Mouse (Mus musculus) liver, embryonic 14.5 days (tissue): ENCODE data around the gene She. TPM values are rescaled to one million over a fixed set of nuclear protein-coding genes. Genes with fewer than 3 reads are reported as not detected.

ENCODE experiments used
- ATAC-seq: fragments of 200-750 bp; cut with Nextera tagmentation; 2 replicates; pipeline ENCODE4 v1.8.0; 2017; ENCODE audit warnings: moderate number of reproducible peaks, mild to moderate bottlenecking, moderate library complexity; ENCODE audit not compliant: insufficient read depth
- DNase-seq, 3 experiments: peaks; one replicate each; pipeline ENCODE4 v3.0.0-alpha.2; 2012 to 2013; ENCODE audit warnings: low read depth in 3 of 3, low spot score in 3 of 3
- H3K27ac ChIP-seq: fragments of 300-500 bp; sonication (generic); 2 replicates; pipeline ENCODE4 v1.5.1; 2014; ENCODE audit warnings: moderate library complexity, mild to moderate bottlenecking, control low read depth, inconsistent platforms
- H3K27me3 ChIP-seq: fragments of 300-500 bp; sonication (generic); 2 replicates; pipeline ENCODE4 v1.6.1; 2014; ENCODE audit warnings: mild to moderate bottlenecking, low read length, moderate library complexity; ENCODE audit not compliant: control insufficient read depth, insufficient read depth
- H3K36me3 ChIP-seq: fragments of 300-500 bp; sonication (generic); replicated peaks from 2 replicates; pipeline ENCODE4 v1.6.1; 2014; ENCODE audit warnings: low read depth; ENCODE audit not compliant: control insufficient read depth, insufficient read depth
- H3K4me1 ChIP-seq, 2 experiments: fragments of 200-500 bp in 1 of 2; fragments of 300-500 bp in 1 of 2; sonication (generic) in 1 of 2; replicated peaks; 2 replicates each; pipeline ENCODE4 v1.6.1; 2012 to 2014; ENCODE audit warnings: antibody characterized with exemption in 1 of 2, inconsistent platforms in 1 of 2, low read length in 1 of 2; ENCODE audit not compliant: control insufficient read depth in 2 of 2, insufficient read depth in 2 of 2
- H3K4me2 ChIP-seq: fragments of 300-500 bp; sonication (generic); 2 replicates; pipeline ENCODE4 v1.6.1; 2014; ENCODE audit warnings: low read depth, mild to moderate bottlenecking, control low read depth, moderate library complexity
- H3K4me3 ChIP-seq, 2 experiments: fragments of 200-500 bp in 1 of 2; fragments of 300-500 bp in 1 of 2; sonication (generic) in 1 of 2; 2 replicates each; pipeline ENCODE4 v1.5.1; 2012 to 2014; ENCODE audit warnings: low read depth in 2 of 2, low read length in 2 of 2, mild to moderate bottlenecking in 2 of 2, control low read depth in 1 of 2, inconsistent platforms in 1 of 2, moderate library complexity in 1 of 2; ENCODE audit not compliant: insufficient read depth in 1 of 2
- H3K9ac ChIP-seq: fragments of 300-500 bp; sonication (generic); replicated peaks from 2 replicates; pipeline ENCODE4 v1.6.1; 2014; ENCODE audit warnings: mild to moderate bottlenecking, control low read depth, moderate library complexity
- H3K9me3 ChIP-seq: fragments of 300-500 bp; sonication (generic); 2 replicates; pipeline ENCODE4 v1.6.1; 2016; ENCODE audit warnings: low read length, mixed read lengths; ENCODE audit not compliant: control insufficient read depth
- CTCF ChIP-seq: IDR thresholded peaks from 2 replicates; pipeline ENCODE4 v1.5.1; 2016; ENCODE audit warnings: antibody characterized with exemption, low read depth, control low read depth
- EP300 ChIP-seq: IDR thresholded peaks from 2 replicates; pipeline ENCODE4 v1.6.1; 2016; ENCODE audit warnings: antibody characterized with exemption, low read depth
- WGBS: fragments of 180-500 bp; shearing (Covaris S2); extraction: QIAGEN DNeasy Blood & Tissue Kit; methylation state at CpG from one replicate; pipeline ENCODE4 v1.1.7; 2014; ENCODE audit not compliant: insufficient replicate concordance; 5-methylcytosine and 5-hydroxymethylcytosine counted together
- polyA plus RNA-seq, 2 experiments: library from polyadenylated mRNA; depleted of rRNA in 1 of 2; stranded (reverse) in 1 of 2; unstranded in 1 of 2; fragments of >200 nt; fragmentation: Nextera tagmentation in 1 of 2; extraction: Ambion mirVana in 1 of 2; gene quantifications; 2 replicates each; pipeline versions ENCODE4 v1.2.1 to v1.2.3; 2012 to 2014

The She gene
- polyA plus RNA-seq, 2 experiments = 0.55 to 0.81 TPM

DNA sequence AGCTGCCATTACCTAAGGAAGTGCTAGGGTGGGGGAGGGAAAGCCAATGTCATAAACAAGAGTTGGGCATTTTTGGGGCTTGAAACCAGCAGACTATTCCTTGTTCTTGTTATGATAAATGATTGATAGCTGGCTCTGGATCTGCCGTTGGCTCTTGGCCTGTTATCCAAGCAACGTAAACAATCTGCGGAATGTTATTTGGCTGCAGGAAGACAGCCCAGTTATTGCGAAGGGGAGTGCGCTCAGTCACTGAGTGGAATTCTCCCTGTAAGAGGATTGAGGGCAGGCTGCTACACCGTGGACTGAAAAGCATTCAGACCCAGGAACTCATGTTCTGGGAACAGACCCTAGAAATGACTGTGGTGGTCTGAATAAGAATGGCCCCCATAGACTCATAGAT is 41.5 kb downstream of the She start:
- Histone ChIP-seq H3K27me3 (no peaks in the 10 kb centered on the region), H3K4me1 (peaks cover 32 to 54% of the 10 kb centered on the region in 2 experiments), H3K9ac (no peak overlapping the region; the same call in 1 of the 2 replicates), H3K27ac (peak overlapping the region; percentile 87), H3K4me2 (peak overlapping the region; percentile 56), H3K36me3 (no peaks in the 10 kb centered on the region; the same call in 1 of the 2 replicates), H3K4me3 (peak overlapping the region; percentile 13 to 34; a peak in 2 of 4 replicates), H3K9me3 (peaks cover 2% of the 10 kb centered on the region; the same call in 1 of the 2 replicates)
- ATAC-seq (no peak), DNase-seq (no peak)
- WGBS = 89% methylated on average over 6 of the region's 6 CpGs
- TF ChIP-seq EP300 (no peak), CTCF (no peak)

GRCm38 (mm10) chr3:89874076-89874475 is 42.9 kb downstream of the She start:
- no peaks in the 10 kb centered on the region; the same call in 1 of the 2 replicates for H3K36me3 ChIP-seq
- no peak overlapping the region for H3K27ac ChIP-seq
- ATAC-seq (no peak), DNase-seq (no peak)
- peaks cover 33 to 55% of the 10 kb centered on the region in 2 experiments for H3K4me1 ChIP-seq
- TF ChIP-seq CTCF = no peak
- TF ChIP-seq EP300 = no peak
- H3K4me2 ChIP-seq = peak overlapping the region; percentile 25; the same call in 1 of the 2 replicates
- H3K27me3 ChIP-seq = no peaks in the 10 kb centered on the region
- WGBS = 66% methylated on average over 5 of the region's 5 CpGs
- peaks cover 2% of the 10 kb centered on the region; the same call in 1 of the 2 replicates for H3K9me3 ChIP-seq
- H3K4me3 ChIP-seq = no peak overlapping the region
- H3K9ac ChIP-seq = no peak overlapping the region

- H3K27ac ChIP-seq = no peak overlapping the region
- DNase-seq (no peak), ATAC-seq (no peak)
- peaks cover 2% of the 10 kb centered on the region; the same call in 1 of the 2 replicates for H3K9me3 ChIP-seq
- H3K4me3 ChIP-seq = no peak overlapping the region
- H3K4me2 ChIP-seq = no peak overlapping the region
- no peak for TF ChIP-seq CTCF
- no peak for TF ChIP-seq EP300
- no peaks in the 10 kb centered on the region for H3K27me3 ChIP-seq
- no peaks in the 10 kb centered on the region; the same call in 1 of the 2 replicates for H3K36me3 ChIP-seq
- 81% methylated on average over 9 of the region's 9 CpGs for WGBS
- no peak overlapping the region for H3K9ac ChIP-seq
- H3K4me1 ChIP-seq = peaks cover 32 to 56% of the 10 kb centered on the region in 2 experiments
These were observed 43.9 kb downstream of the She start for GRCm38 (mm10) chr3:89875021-89875420.

DNA sequence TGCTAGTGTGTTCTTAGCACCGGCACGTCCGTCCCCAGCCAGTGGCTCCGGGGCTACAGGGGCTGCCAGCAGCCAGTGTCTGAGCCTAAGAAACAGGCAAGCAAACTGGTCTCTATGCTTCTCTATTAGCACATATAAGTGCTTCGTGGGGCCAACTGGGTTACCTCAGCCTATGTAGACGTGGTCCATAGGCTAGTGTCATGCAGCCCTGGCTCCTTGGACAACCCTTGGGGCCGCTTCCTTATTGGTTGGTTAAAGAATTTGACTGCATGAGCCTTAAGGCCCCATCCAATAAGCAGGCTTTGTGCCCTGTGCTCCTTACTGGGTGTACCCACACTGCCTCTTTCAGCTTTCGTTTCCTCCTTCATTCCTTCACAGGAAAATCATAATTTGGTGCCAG is 44.6 kb downstream of the She start:
- ATAC-seq (no peak), DNase-seq (no peak)
- no peak for TF ChIP-seq EP300
- no peak for TF ChIP-seq CTCF
- no peak overlapping the region; the same call in 1 of the 2 replicates for H3K27ac ChIP-seq
- no peaks in the 10 kb centered on the region for H3K27me3 ChIP-seq
- WGBS = 77% methylated on average over 8 of the region's 8 CpGs
- no peak overlapping the region for H3K4me3 ChIP-seq
- H3K36me3 ChIP-seq = no peaks in the 10 kb centered on the region; the same call in 1 of the 2 replicates
- no peak overlapping the region; the same call in 1 of the 2 replicates for H3K9ac ChIP-seq
- no peak overlapping the region for H3K4me2 ChIP-seq
- peaks cover 2% of the 10 kb centered on the region; the same call in 1 of the 2 replicates for H3K9me3 ChIP-seq
- H3K4me1 ChIP-seq = peaks cover 33 to 56% of the 10 kb centered on the region in 2 experiments

GRCm38 (mm10) chr3:89876469-89876868 is 45.3 kb downstream of the She start:
- no peak for TF ChIP-seq EP300
- no peak for TF ChIP-seq CTCF
- peaks cover 2% of the 10 kb centered on the region; the same call in 1 of the 2 replicates for H3K9me3 ChIP-seq
- ATAC-seq (no peak), DNase-seq (no peak)
- H3K4me3 ChIP-seq = no peak overlapping the region
- no peaks in the 10 kb centered on the region; the same call in 1 of the 2 replicates for H3K36me3 ChIP-seq
- H3K27ac ChIP-seq = no peak overlapping the region
- WGBS = 63% methylated on average over 4 of the region's 4 CpGs
- H3K4me1 ChIP-seq = peaks cover 36 to 57% of the 10 kb centered on the region in 2 experiments
- H3K9ac ChIP-seq = no peak overlapping the region; the same call in 1 of the 2 replicates
- H3K27me3 ChIP-seq = no peaks in the 10 kb centered on the region
- H3K4me2 ChIP-seq = no peak overlapping the region
